Mouse (Mus musculus) hindbrain, embryonic 14.5 days (tissue): ENCODE results near the gene Myo1g. TPM values are rescaled to one million over a fixed set of nuclear protein-coding genes. Genes with fewer than 3 reads are reported as not detected.

Experiments used
- ATAC-seq: fragments of 200-750 bp; cut with Nextera tagmentation; 2 replicates; pipeline ENCODE4 v1.8.0; 2017; ENCODE audit warnings: moderate number of reproducible peaks, mild to moderate bottlenecking, moderate TSS enrichment, moderate library complexity; ENCODE audit not compliant: low FRiP score
- DNase-seq: peaks from one replicate; pipeline ENCODE4 v3.0.0-alpha.2; 2015; ENCODE audit warnings: low spot score
- H3K27ac ChIP-seq: fragments of 300-500 bp; sonication (generic); 2 replicates; pipeline ENCODE4 v1.5.1; 2014; ENCODE audit warnings: mild to moderate bottlenecking, moderate library complexity
- H3K27me3 ChIP-seq: fragments of 300-500 bp; sonication (generic); 2 replicates; pipeline ENCODE4 v1.6.1; 2014; ENCODE audit warnings: mild to moderate bottlenecking, low read length, mixed read lengths; ENCODE audit not compliant: control insufficient read depth, insufficient read depth
- H3K36me3 ChIP-seq: fragments of 300-500 bp; sonication (generic); replicated peaks from 2 replicates; pipeline ENCODE4 v1.6.1; 2014; ENCODE audit not compliant: control insufficient read depth, insufficient read depth
- H3K4me1 ChIP-seq: fragments of 300-500 bp; sonication (generic); replicated peaks from 2 replicates; pipeline ENCODE4 v1.6.1; 2014; ENCODE audit warnings: antibody characterized with exemption, low read length, mixed read lengths; ENCODE audit not compliant: control insufficient read depth, insufficient read depth
- H3K4me2 ChIP-seq: fragments of 300-500 bp; sonication (generic); replicated peaks from 2 replicates; pipeline ENCODE4 v1.6.1; 2014; ENCODE audit warnings: mild to moderate bottlenecking, moderate library complexity
- H3K4me3 ChIP-seq: fragments of 300-500 bp; sonication (generic); replicated peaks from 2 replicates; pipeline ENCODE4 v1.5.1; 2014; ENCODE audit warnings: mild to moderate bottlenecking, low read length
- H3K9ac ChIP-seq: fragments of 300-500 bp; sonication (generic); 2 replicates; pipeline ENCODE4 v1.6.1; 2014
- H3K9me3 ChIP-seq: fragments of 300-500 bp; sonication (generic); 2 replicates; pipeline ENCODE4 v1.6.1; 2016; ENCODE audit warnings: low read length; ENCODE audit not compliant: control insufficient read depth
- WGBS: fragments of 180-500 bp; shearing (Covaris S2); extraction: QIAGEN DNeasy Blood & Tissue Kit; methylation state at CpG from one replicate; pipeline ENCODE4 v1.1.7; 2014; 5-methylcytosine and 5-hydroxymethylcytosine counted together
- polyA plus RNA-seq: library from polyadenylated mRNA; unstranded; fragments of >200 nt; fragmentation: Nextera tagmentation; extraction: Ambion mirVana; gene quantifications from 2 replicates; pipeline ENCODE4 v1.2.1, GENCODE M21; 2014

Gene Myo1g
- polyA plus RNA-seq, 1 experiment from 2014 or later, result 0.31 TPM

GRCm38 (mm10) chr11:6504226-6504625 is 16.5 kb downstream of the Myo1g start:
- WGBS, result 80% methylated on average over 3 of the region's 3 CpGs
- Histone ChIP-seq H3K9ac (no peak overlapping the region), H3K27ac (no peak overlapping the region), H3K4me3 (no peak overlapping the region), H3K4me1 (no peaks in the 10 kb centered on the region), H3K27me3 (no peaks in the 10 kb centered on the region), H3K9me3 (no peaks in the 10 kb centered on the region), H3K36me3 (no peaks in the 10 kb centered on the region), H3K4me2 (no peak overlapping the region)
- DNase-seq, result no peak
- no peak for ATAC-seq

- no peak for ATAC-seq
Observed at GRCm38 (mm10) chr11:6502506-6502905, 18.3 kb downstream of the Myo1g start.

GRCm38 (mm10) chr11:6497311-6497948 is 23.3 kb downstream of the Myo1g start:
- Histone ChIP-seq H3K27ac (no peak overlapping the region), H3K9ac (no peak overlapping the region), H3K4me1 (no peaks in the 10 kb centered on the region), H3K9me3 (no peaks in the 10 kb centered on the region), H3K27me3 (no peaks in the 10 kb centered on the region), H3K4me3 (no peak overlapping the region), H3K36me3 (no peaks in the 10 kb centered on the region), H3K4me2 (no peak overlapping the region)
- ATAC-seq (no peak), DNase-seq (no peak)
- 83% methylated on average over 12 of the region's 12 CpGs for WGBS

More at GRCm38 (mm10) chr11:6502506-6502905, 18.3 kb downstream of the Myo1g start:
- Histone ChIP-seq H3K4me3 (no peak overlapping the region), H3K9me3 (no peaks in the 10 kb centered on the region), H3K36me3 (no peaks in the 10 kb centered on the region), H3K27ac (no peak overlapping the region), H3K27me3 (no peaks in the 10 kb centered on the region), H3K4me1 (no peaks in the 10 kb centered on the region), H3K9ac (no peak overlapping the region), H3K4me2 (no peak overlapping the region)
- 95% methylated on average over 2 of the region's 2 CpGs for WGBS
- no peak for DNase-seq

- Histone ChIP-seq H3K36me3 (no peaks in the 10 kb centered on the region), H3K4me3 (no peak overlapping the region), H3K9ac (no peak overlapping the region), H3K9me3 (no peaks in the 10 kb centered on the region), H3K4me1 (no peaks in the 10 kb centered on the region), H3K4me2 (no peak overlapping the region), H3K27me3 (no peaks in the 10 kb centered on the region), H3K27ac (no peak overlapping the region)
- WGBS, result 48% methylated on average over 6 of the region's 6 CpGs
- no peak for DNase-seq
- no peak for ATAC-seq
Observed at GRCm38 (mm10) chr11:6489691-6490503, 30.9 kb downstream of the Myo1g start.

GRCm38 (mm10) chr11:6489257-6489656 is 31.5 kb downstream of the Myo1g start:
- no peak overlapping the region for H3K9ac ChIP-seq
- WGBS, result 54% methylated on average over 7 of the region's 7 CpGs
- no peak overlapping the region for H3K4me3 ChIP-seq
- no peaks in the 10 kb centered on the region for H3K4me1 ChIP-seq
- no peak overlapping the region for H3K4me2 ChIP-seq
- no peaks in the 10 kb centered on the region for H3K36me3 ChIP-seq
- no peaks in the 10 kb centered on the region for H3K9me3 ChIP-seq
- no peaks in the 10 kb centered on the region for H3K27me3 ChIP-seq
- no peak overlapping the region for H3K27ac ChIP-seq
- ATAC-seq, result peak; percentile 37; the same call in 1 of the 2 replicates
- no peak for DNase-seq

- Histone ChIP-seq H3K27me3 (no peaks in the 10 kb centered on the region), H3K9ac (no peak overlapping the region), H3K4me2 (no peak overlapping the region), H3K4me1 (no peaks in the 10 kb centered on the region), H3K4me3 (no peak overlapping the region), H3K27ac (no peak overlapping the region), H3K36me3 (no peaks in the 10 kb centered on the region), H3K9me3 (no peaks in the 10 kb centered on the region)
- DNase-seq, result no peak
- 97% methylated on average over 5 of the region's 5 CpGs for WGBS
- no peak for ATAC-seq
Observed at GRCm38 (mm10) chr11:6488041-6488684, 32.6 kb downstream of the Myo1g start.

GRCm38 (mm10) chr11:6487496-6487895 is 33.3 kb downstream of the Myo1g start:
- H3K4me2 ChIP-seq, result no peak overlapping the region
- DNase-seq (no peak), ATAC-seq (no peak)

GRCm38 (mm10) chr11:6486916-6487315 is 33.8 kb downstream of the Myo1g start:
- Histone ChIP-seq H3K36me3 (no peaks in the 10 kb centered on the region), H3K27me3 (no peaks in the 10 kb centered on the region), H3K9ac (no peak overlapping the region), H3K4me2 (no peak overlapping the region), H3K27ac (no peak overlapping the region), H3K4me3 (no peak overlapping the region), H3K9me3 (no peaks in the 10 kb centered on the region), H3K4me1 (no peaks in the 10 kb centered on the region)
- DNase-seq (no peak), ATAC-seq (no peak)
- WGBS, result 63% methylated on average over 6 of the region's 6 CpGs

More at GRCm38 (mm10) chr11:6487496-6487895, 33.3 kb downstream of the Myo1g start:
- no peak overlapping the region for H3K4me3 ChIP-seq
- no peak overlapping the region for H3K27ac ChIP-seq
- H3K9ac ChIP-seq, result no peak overlapping the region
- H3K4me1 ChIP-seq, result no peaks in the 10 kb centered on the region
- WGBS, result 66% methylated on average over 7 of the region's 7 CpGs
- H3K9me3 ChIP-seq, result no peaks in the 10 kb centered on the region
- no peaks in the 10 kb centered on the region for H3K36me3 ChIP-seq
- H3K27me3 ChIP-seq, result no peaks in the 10 kb centered on the region

- WGBS, result 53% methylated on average over 3 of the region's 3 CpGs
- H3K9me3 ChIP-seq, result no peaks in the 10 kb centered on the region
- no peak for ATAC-seq
Observed at GRCm38 (mm10) chr11:6484244-6484959, 36.4 kb downstream of the Myo1g start.

More at GRCm38 (mm10) chr11:6484244-6484959, 36.4 kb downstream of the Myo1g start:
- Histone ChIP-seq H3K27ac (no peak overlapping the region), H3K27me3 (no peaks in the 10 kb centered on the region), H3K36me3 (no peaks in the 10 kb centered on the region), H3K4me3 (no peak overlapping the region), H3K4me2 (no peak overlapping the region), H3K9ac (no peak overlapping the region), H3K4me1 (no peaks in the 10 kb centered on the region)
- DNase-seq, result no peak
